Mouse (Mus musculus) heart, embryonic 14.5 days (tissue): Measurements from ENCODE around the gene Mrpl3. TPM values are rescaled to one million over a fixed set of nuclear protein-coding genes. Genes with fewer than 3 reads are reported as not detected.

Experiments
- ATAC-seq: fragments of 200-750 bp; cut with Nextera tagmentation; 2 replicates; pipeline ENCODE4 v1.8.0; 2017; ENCODE audit warnings: low read depth, moderate TSS enrichment; ENCODE audit not compliant: insufficient number of reproducible peaks, insufficient read depth, low FRiP score
- H3K27ac ChIP-seq, 2 experiments: fragments of 200-500 bp in 1 of 2; fragments of 300-500 bp in 1 of 2; sonication (generic) in 1 of 2; replicated peaks in 1 of 2; 2 replicates each; pipeline ENCODE4 v1.5.1; 2012 to 2014; ENCODE audit warnings: low read depth in 2 of 2, low read length in 2 of 2, control low read depth in 1 of 2, mild to moderate bottlenecking in 1 of 2, mixed read lengths in 1 of 2; ENCODE audit not compliant: control insufficient read depth in 1 of 2, insufficient read depth in 1 of 2
- H3K27me3 ChIP-seq: fragments of 300-500 bp; sonication (generic); 2 replicates; pipeline ENCODE4 v1.6.1; 2014; ENCODE audit warnings: mild to moderate bottlenecking, low read length, control low read depth; ENCODE audit not compliant: control insufficient read depth, insufficient read depth
- H3K36me3 ChIP-seq: fragments of 300-500 bp; sonication (generic); 2 replicates; pipeline ENCODE4 v1.6.1; 2014; ENCODE audit warnings: mild to moderate bottlenecking, control low read depth, low read length, mixed read lengths; ENCODE audit not compliant: control insufficient read depth, insufficient read depth
- H3K4me1 ChIP-seq, 2 experiments: fragments of 200-500 bp in 1 of 2; fragments of 300-500 bp in 1 of 2; sonication (generic) in 1 of 2; 2 replicates each; pipeline ENCODE4 v1.6.1; 2012 to 2014; ENCODE audit warnings: low read length in 2 of 2, control low read depth in 1 of 2, mixed read lengths in 1 of 2; ENCODE audit not compliant: control insufficient read depth in 2 of 2, insufficient read depth in 2 of 2
- H3K4me2 ChIP-seq: fragments of 300-500 bp; sonication (generic); 2 replicates; pipeline ENCODE4 v1.6.1; 2014; ENCODE audit warnings: mild to moderate bottlenecking, low read length
- H3K4me3 ChIP-seq, 2 experiments: fragments of 200-500 bp in 1 of 2; fragments of 300-500 bp in 1 of 2; sonication (generic) in 1 of 2; 2 replicates each; pipeline ENCODE4 v1.5.1; 2012 to 2014; ENCODE audit warnings: low read length in 2 of 2, mild to moderate bottlenecking in 2 of 2, control low read depth in 1 of 2, low read depth in 1 of 2, moderate library complexity in 1 of 2; ENCODE audit not compliant: control insufficient read depth in 1 of 2, insufficient read depth in 1 of 2
- H3K9ac ChIP-seq: fragments of 300-500 bp; sonication (generic); 2 replicates; pipeline ENCODE4 v1.6.1; 2014; ENCODE audit warnings: mild to moderate bottlenecking, low read length
- H3K9me3 ChIP-seq: fragments of 300-500 bp; sonication (generic); 2 replicates; pipeline ENCODE4 v1.6.1; 2016; ENCODE audit warnings: low read length, control low read depth; ENCODE audit not compliant: control insufficient read depth
- WGBS: fragments of 180-500 bp; shearing (Covaris S2); extraction: QIAGEN DNeasy Blood & Tissue Kit; methylation state at CpG from one replicate; pipeline ENCODE4 v1.1.7; 2014; 5-methylcytosine and 5-hydroxymethylcytosine counted together
- polyA plus RNA-seq: library from polyadenylated mRNA; unstranded; fragments of >200 nt; fragmentation: Nextera tagmentation; extraction: Ambion mirVana; gene quantifications from 2 replicates; pipeline ENCODE4 v1.2.1, GENCODE M21; 2014

Mrpl3 gene
- polyA plus RNA-seq, 1 experiment from 2014 or later, result 118 TPM

GRCm38 (mm10) chr9:105048351-105048750 is 4.7 kb upstream of the Mrpl3 start:
- no peaks in the 10 kb centered on the region for H3K36me3 ChIP-seq
- no peaks in the 10 kb centered on the region for H3K4me1 ChIP-seq
- no peak for ATAC-seq
- no peak overlapping the region for H3K27ac ChIP-seq
- WGBS, result 61% methylated on average over 10 of the region's 10 CpGs
- H3K4me3 ChIP-seq, result no peak overlapping the region
- H3K27me3 ChIP-seq, result no peaks in the 10 kb centered on the region; the same call in 1 of the 2 replicates
- no peaks in the 10 kb centered on the region for H3K9me3 ChIP-seq
- no peak overlapping the region for H3K4me2 ChIP-seq
- H3K9ac ChIP-seq, result no peak overlapping the region

GRCm38 (mm10) chr9:105049636-105050035 is 3.4 kb upstream of the Mrpl3 start:
- 27% methylated on average over 2 of the region's 2 CpGs for WGBS
- Histone ChIP-seq H3K27me3 (no peaks in the 10 kb centered on the region; the same call in 1 of the 2 replicates), H3K9ac (no peak overlapping the region), H3K27ac (no peak overlapping the region), H3K4me1 (0 out of 4 replicates have a peak, but pooled peaks cover 0 to 7% of the 10 kb centered on the region in 2 experiments), H3K4me2 (no peak overlapping the region), H3K36me3 (peaks cover 3% of the 10 kb centered on the region; the same call in 1 of the 2 replicates), H3K4me3 (no peak overlapping the region), H3K9me3 (no peaks in the 10 kb centered on the region)
- no peak for ATAC-seq

GRCm38 (mm10) chr9:105050257-105050656 is 2.8 kb upstream of the Mrpl3 start:
- Histone ChIP-seq H3K9ac (no peak overlapping the region), H3K27me3 (no peaks in the 10 kb centered on the region; the same call in 1 of the 2 replicates), H3K9me3 (no peaks in the 10 kb centered on the region), H3K36me3 (peaks cover 9% of the 10 kb centered on the region), H3K4me1 (0 out of 4 replicates have a peak, but pooled peaks cover 0 to 7% of the 10 kb centered on the region in 2 experiments), H3K27ac (no peak overlapping the region), H3K4me3 (no peak overlapping the region), H3K4me2 (no peak overlapping the region)
- WGBS, result 52% methylated on average over 2 of the region's 2 CpGs
- no peak for ATAC-seq

GRCm38 (mm10) chr9:105053812-105054211 is 773 bp downstream of the Mrpl3 start:
- Histone ChIP-seq H3K36me3 (peaks cover 44% of the 10 kb centered on the region), H3K9ac (peak overlapping the region; percentile 97), H3K4me2 (peak overlapping the region; percentile 71), H3K4me3 (peak overlapping the region; percentile 91 to 93), H3K27ac (peak overlapping the region in 1 of 2 experiments; percentile 83; a peak in 2 of 4 replicates), H3K27me3 (no peaks in the 10 kb centered on the region), H3K4me1 (0 out of 4 replicates have a peak, but pooled peaks cover 0 to 7% of the 10 kb centered on the region in 2 experiments), H3K9me3 (no peaks in the 10 kb centered on the region)
- 48% methylated on average over 4 of the region's 4 CpGs for WGBS
- ATAC-seq, result no peak

GRCm38 (mm10) chr9:105069106-105069505 is 16.1 kb downstream of the Mrpl3 start:
- ATAC-seq, result no peak
- H3K27me3 ChIP-seq, result no peaks in the 10 kb centered on the region

GRCm38 (mm10) chr9:105072991-105073748 is 20.1 kb downstream of the Mrpl3 start:
- ATAC-seq, result no peak
- no peaks in the 10 kb centered on the region for H3K27me3 ChIP-seq
- WGBS, result 86% methylated on average over 4 of the region's 4 CpGs
- no peaks in the 10 kb centered on the region for H3K4me1 ChIP-seq
- H3K4me3 ChIP-seq, result no peak overlapping the region
- no peak overlapping the region for H3K4me2 ChIP-seq
- H3K36me3 ChIP-seq, result peaks cover 93% of the 10 kb centered on the region
- no peak overlapping the region for H3K9ac ChIP-seq
- H3K9me3 ChIP-seq, result no peaks in the 10 kb centered on the region
- no peak overlapping the region for H3K27ac ChIP-seq

More at GRCm38 (mm10) chr9:105069106-105069505, 16.1 kb downstream of the Mrpl3 start:
- 96% methylated on average over 10 of the region's 10 CpGs for WGBS
- peaks cover 97% of the 10 kb centered on the region for H3K36me3 ChIP-seq
- no peaks in the 10 kb centered on the region for H3K4me1 ChIP-seq
- no peak overlapping the region for H3K4me2 ChIP-seq
- H3K27ac ChIP-seq, result no peak overlapping the region
- no peak overlapping the region for H3K4me3 ChIP-seq
- H3K9ac ChIP-seq, result no peak overlapping the region
- H3K9me3 ChIP-seq, result no peaks in the 10 kb centered on the region

GRCm38 (mm10) chr9:105074851-105075250 is 21.8 kb downstream of the Mrpl3 start:
- Histone ChIP-seq H3K4me3 (no peak overlapping the region), H3K4me2 (no peak overlapping the region), H3K36me3 (peaks cover 81% of the 10 kb centered on the region), H3K9ac (no peak overlapping the region), H3K4me1 (no peaks in the 10 kb centered on the region), H3K27ac (no peak overlapping the region), H3K9me3 (no peaks in the 10 kb centered on the region), H3K27me3 (no peaks in the 10 kb centered on the region)
- 91% methylated on average over 8 of the region's 8 CpGs for WGBS
- no peak for ATAC-seq
